Mouse (Mus musculus) embryonic facial prominence, embryonic 12.5 days (tissue): ENCODE measurements around the gene Hcfc1r1. TPM values are rescaled to one million over a fixed set of nuclear protein-coding genes. Genes with fewer than 3 reads are reported as not detected.

Experiments used
- ATAC-seq: fragments of 200-750 bp; cut with Nextera tagmentation; 2 replicates; pipeline ENCODE4 v1.8.0; 2017; ENCODE audit not compliant: insufficient number of reproducible peaks, insufficient read depth, low FRiP score, low TSS enrichment
- H3K27ac ChIP-seq: fragments of 300-500 bp; sonication (generic); 2 replicates; pipeline ENCODE4 v1.5.1; 2016; ENCODE audit warnings: mild to moderate bottlenecking
- H3K27me3 ChIP-seq: fragments of 300-500 bp; sonication (generic); 2 replicates; pipeline ENCODE4 v1.6.1; 2016; ENCODE audit warnings: mild to moderate bottlenecking, moderate library complexity
- H3K36me3 ChIP-seq: fragments of 300-500 bp; sonication (generic); 2 replicates; pipeline ENCODE4 v1.6.1; 2016; ENCODE audit warnings: mild to moderate bottlenecking
- H3K4me1 ChIP-seq: fragments of 300-500 bp; sonication (generic); 2 replicates; pipeline ENCODE4 v1.6.1; 2016
- H3K4me2 ChIP-seq: fragments of 300-500 bp; sonication (generic); replicated peaks from 2 replicates; pipeline ENCODE4 v1.6.1; 2016; ENCODE audit warnings: mild to moderate bottlenecking, moderate library complexity
- H3K4me3 ChIP-seq: fragments of 300-500 bp; sonication (generic); 2 replicates; pipeline ENCODE4 v1.5.1; 2016; ENCODE audit warnings: mild to moderate bottlenecking
- H3K9ac ChIP-seq: fragments of 300-500 bp; sonication (generic); 2 replicates; pipeline ENCODE4 v1.6.1; 2016; ENCODE audit warnings: mild to moderate bottlenecking, moderate library complexity
- H3K9me3 ChIP-seq: fragments of 300-500 bp; sonication (generic); 2 replicates; pipeline ENCODE4 v1.6.1; 2016; ENCODE audit warnings: mild to moderate bottlenecking, moderate library complexity
- WGBS: fragments of 180-500 bp; shearing (Covaris S2); methylation state at CpG from one replicate; pipeline ENCODE4 v1.1.7; 2016; 5-methylcytosine and 5-hydroxymethylcytosine counted together
- polyA plus RNA-seq: library from polyadenylated mRNA; unstranded; fragments of >200 nt; fragmentation: Nextera tagmentation; extraction: Ambion mirVana; gene quantifications from 2 replicates; pipeline ENCODE4 v1.2.1, GENCODE M21; 2016

Hcfc1r1 gene
- polyA plus RNA-seq, 1 experiment from 2014 or later: 60.3 TPM

DNA sequence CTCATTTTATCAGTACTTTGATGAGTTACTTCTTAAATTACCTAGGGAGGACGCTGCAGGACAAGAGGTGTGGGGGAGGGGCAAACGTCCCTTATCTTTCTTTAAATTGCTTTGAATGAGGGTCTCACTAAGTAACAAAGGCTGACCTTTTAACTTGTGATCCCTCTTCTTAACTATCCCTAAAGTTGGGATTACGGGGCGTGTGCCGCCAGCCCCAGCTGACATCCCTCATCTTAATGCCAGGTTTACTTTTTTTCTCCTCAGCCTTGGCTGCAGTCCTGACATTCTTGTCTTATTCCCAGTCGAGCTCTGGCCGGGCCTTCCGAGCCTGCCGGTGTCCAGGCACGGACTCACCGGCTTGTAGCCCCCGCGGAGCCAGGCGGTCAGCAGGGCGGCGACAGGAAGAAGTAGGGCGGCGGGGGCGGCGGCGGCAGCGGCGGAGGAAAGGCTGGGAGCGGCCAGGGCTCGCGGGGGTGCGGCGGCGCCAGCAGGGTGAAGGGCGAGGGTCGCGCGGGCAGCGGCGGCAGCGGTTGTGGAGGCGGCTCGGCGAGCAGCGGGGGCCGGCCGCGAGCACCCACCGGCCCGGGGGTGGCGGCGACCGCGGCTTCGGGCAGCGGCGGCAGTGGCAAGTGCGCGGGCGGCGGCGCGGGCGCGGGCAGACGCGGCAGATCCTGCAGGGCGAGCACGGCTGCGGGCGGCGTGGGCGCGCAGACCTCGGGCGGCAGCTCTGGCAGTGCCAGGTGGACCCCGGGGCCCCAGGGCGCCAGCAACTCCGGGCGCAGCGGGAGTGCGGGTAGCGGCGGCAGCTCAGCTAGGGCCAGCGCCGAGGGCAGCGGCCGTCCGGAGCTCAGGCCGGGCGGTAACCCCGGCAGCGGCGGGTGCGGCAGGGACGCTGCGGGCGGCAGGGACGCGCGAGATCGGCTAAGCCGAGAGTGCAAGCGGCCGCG, 26.0 kb downstream of the Hcfc1r1 start:
- Histone ChIP-seq H3K4me2 (peak overlapping the region; percentile 100), H3K9ac (peak overlapping the region; percentile 61), H3K27ac (no peak overlapping the region), H3K36me3 (no peaks in the 10 kb centered on the region), H3K9me3 (no peaks in the 10 kb centered on the region), H3K27me3 (peaks cover 37% of the 10 kb centered on the region), H3K4me3 (peak overlapping the region; percentile 66), H3K4me1 (peaks cover 14% of the 10 kb centered on the region)
- WGBS: under 1% methylated on average over 85 of the region's 101 CpGs
- ATAC-seq: 0 out of 2 replicates have a peak, but pooled peaks have one; percentile 12

GRCm38 (mm10) chr17:23700079-23700478, 26.7 kb downstream of the Hcfc1r1 start:
- Histone ChIP-seq H3K4me2 (peak overlapping the region; percentile 100), H3K36me3 (no peaks in the 10 kb centered on the region), H3K4me1 (peaks cover 19% of the 10 kb centered on the region), H3K9me3 (no peaks in the 10 kb centered on the region), H3K9ac (peak overlapping the region; percentile 61), H3K27me3 (peaks cover 37% of the 10 kb centered on the region), H3K27ac (no peak overlapping the region), H3K4me3 (peak overlapping the region; percentile 66)
- 1% methylated on average over 26 of the region's 28 CpGs for WGBS
- peak; percentile 88 for ATAC-seq

GRCm38 (mm10) chr17:23703301-23703700, 29.9 kb downstream of the Hcfc1r1 start:
- Histone ChIP-seq H3K4me3 (no peak overlapping the region), H3K9ac (no peak overlapping the region), H3K27ac (no peak overlapping the region), H3K4me2 (no peak overlapping the region), H3K36me3 (no peaks in the 10 kb centered on the region), H3K4me1 (peaks cover 17% of the 10 kb centered on the region; the same call in 1 of the 2 replicates), H3K27me3 (peaks cover 37% of the 10 kb centered on the region), H3K9me3 (no peaks in the 10 kb centered on the region)
- 84% methylated on average over 9 of the region's 9 CpGs for WGBS
- ATAC-seq: no peak

GRCm38 (mm10) chr17:23704741-23705140, 31.3 kb downstream of the Hcfc1r1 start:
- no peak overlapping the region for H3K4me3 ChIP-seq
- ATAC-seq: no peak
- H3K4me2 ChIP-seq: no peak overlapping the region
- H3K9ac ChIP-seq: no peak overlapping the region
- peaks cover 12% of the 10 kb centered on the region; the same call in 1 of the 2 replicates for H3K4me1 ChIP-seq
- no peaks in the 10 kb centered on the region for H3K36me3 ChIP-seq
- WGBS: 23% methylated on average over 7 of the region's 7 CpGs
- H3K27me3 ChIP-seq: peaks cover 23% of the 10 kb centered on the region
- no peak overlapping the region for H3K27ac ChIP-seq
- no peaks in the 10 kb centered on the region for H3K9me3 ChIP-seq

DNA sequence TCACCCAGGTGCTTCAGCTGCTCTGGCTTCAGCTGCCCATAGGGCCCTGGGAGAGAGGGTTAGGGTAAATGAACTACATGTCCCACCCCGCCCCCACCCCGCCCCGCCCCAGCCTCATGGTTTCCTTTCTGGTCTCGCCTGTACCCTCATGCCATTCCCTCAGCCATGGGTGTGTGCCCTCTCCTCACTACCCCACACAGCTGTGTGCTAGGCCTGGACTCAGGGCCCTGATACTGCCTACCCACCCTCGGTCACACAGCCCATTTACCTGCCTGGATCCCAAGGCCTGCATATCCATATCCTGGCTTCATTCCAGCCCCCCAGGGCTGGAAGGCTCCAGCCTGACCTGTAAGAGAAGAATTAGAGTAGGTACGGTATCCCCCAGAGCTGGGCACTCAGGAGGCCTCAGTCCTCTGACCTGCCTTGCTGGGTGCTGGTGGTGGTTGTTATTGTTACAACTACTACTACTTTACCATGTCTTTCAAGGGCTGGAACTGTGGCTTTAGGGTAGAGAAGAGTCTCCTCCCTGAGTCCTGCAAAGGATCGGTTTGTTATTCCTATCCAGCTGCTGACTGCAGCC, 32.2 kb downstream of the Hcfc1r1 start:
- Histone ChIP-seq H3K4me1 (peaks cover 10% of the 10 kb centered on the region; the same call in 1 of the 2 replicates), H3K4me2 (no peak overlapping the region), H3K27me3 (peaks cover 15% of the 10 kb centered on the region), H3K9ac (no peak overlapping the region), H3K36me3 (no peaks in the 10 kb centered on the region), H3K9me3 (no peaks in the 10 kb centered on the region), H3K4me3 (no peak overlapping the region), H3K27ac (no peak overlapping the region)
- peak; percentile 52; the same call in 1 of the 2 replicates for ATAC-seq
- WGBS: 73% methylated on average over 7 of the region's 7 CpGs

GRCm38 (mm10) chr17:23706212-23706611, 32.8 kb downstream of the Hcfc1r1 start:
- H3K4me3 ChIP-seq: no peak overlapping the region
- peaks cover 10% of the 10 kb centered on the region; the same call in 1 of the 2 replicates for H3K4me1 ChIP-seq
- no peak overlapping the region for H3K9ac ChIP-seq
- 0 out of 2 replicates have a peak, but pooled peaks have one; percentile 13 for ATAC-seq
- H3K9me3 ChIP-seq: no peaks in the 10 kb centered on the region
- H3K36me3 ChIP-seq: no peaks in the 10 kb centered on the region
- no peak overlapping the region for H3K4me2 ChIP-seq
- H3K27ac ChIP-seq: no peak overlapping the region
- 1% methylated on average over 3 of the region's 3 CpGs for WGBS
- H3K27me3 ChIP-seq: peaks cover 9% of the 10 kb centered on the region; the same call in 1 of the 2 replicates

DNA sequence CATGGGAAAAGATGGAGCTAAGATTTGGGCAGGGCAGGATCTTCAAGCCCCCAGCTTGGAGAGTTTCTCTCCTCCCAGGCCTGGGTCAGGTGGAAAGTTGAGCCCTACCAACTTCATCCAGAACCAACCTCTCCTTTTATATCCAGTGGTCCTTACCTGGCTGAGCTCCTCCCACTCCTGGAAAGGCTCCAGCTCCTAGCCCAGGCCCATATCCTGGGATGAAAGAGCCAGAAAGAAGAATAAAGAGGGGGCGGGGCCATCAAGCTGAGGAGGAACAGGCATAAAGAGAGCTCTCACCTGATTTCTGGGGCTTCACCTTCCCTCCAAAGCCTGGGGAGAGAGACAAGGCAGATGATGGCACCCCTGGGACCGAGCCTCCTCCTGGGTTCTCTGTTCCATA, 43.6 kb downstream of the Hcfc1r1 start:
- Histone ChIP-seq H3K4me1 (no peaks in the 10 kb centered on the region), H3K9me3 (no peaks in the 10 kb centered on the region), H3K4me2 (no peak overlapping the region), H3K4me3 (no peak overlapping the region), H3K36me3 (no peaks in the 10 kb centered on the region), H3K9ac (no peak overlapping the region), H3K27me3 (no peaks in the 10 kb centered on the region), H3K27ac (no peak overlapping the region)
- no peak for ATAC-seq
- WGBS: 67% methylated on average over 2 of the region's 2 CpGs

DNA sequence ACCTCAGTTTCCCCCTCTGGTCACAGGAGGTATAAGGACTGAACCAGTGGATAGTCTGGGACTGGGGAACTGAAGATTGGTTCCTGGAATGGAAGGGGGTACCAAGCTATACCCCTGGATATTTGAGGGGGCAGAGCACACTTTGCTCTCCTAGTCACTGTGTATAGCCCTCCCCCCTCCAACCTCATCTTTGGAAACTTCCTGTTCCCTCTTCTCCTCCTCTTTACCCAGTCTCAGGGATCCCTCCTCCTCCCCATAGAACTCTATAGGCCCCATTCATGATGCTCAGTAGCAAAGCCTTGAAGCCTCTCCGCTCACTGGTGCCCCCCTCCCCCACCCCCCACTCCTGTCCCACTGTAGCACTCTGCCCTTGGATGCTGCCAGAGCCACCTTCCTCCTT, 46.1 kb downstream of the Hcfc1r1 start:
- no peak overlapping the region for H3K4me2 ChIP-seq
- no peaks in the 10 kb centered on the region for H3K9me3 ChIP-seq
- H3K27me3 ChIP-seq: no peaks in the 10 kb centered on the region
- 27% methylated on average over 1 of the region's 1 CpGs for WGBS
- ATAC-seq: no peak
- H3K27ac ChIP-seq: no peak overlapping the region
- H3K9ac ChIP-seq: no peak overlapping the region
- no peaks in the 10 kb centered on the region for H3K36me3 ChIP-seq
- H3K4me3 ChIP-seq: no peak overlapping the region
- H3K4me1 ChIP-seq: no peaks in the 10 kb centered on the region

- no peak overlapping the region for H3K9ac ChIP-seq
- H3K9me3 ChIP-seq: no peaks in the 10 kb centered on the region
- ATAC-seq: no peak
- H3K36me3 ChIP-seq: no peaks in the 10 kb centered on the region
- no peak overlapping the region for H3K4me2 ChIP-seq
- H3K4me3 ChIP-seq: no peak overlapping the region
- H3K27me3 ChIP-seq: no peaks in the 10 kb centered on the region
- H3K4me1 ChIP-seq: 0 out of 2 replicates have a peak, but pooled peaks cover 9% of the 10 kb centered on the region
- no peak overlapping the region for H3K27ac ChIP-seq
- WGBS: 80% methylated on average over 2 of the region's 2 CpGs
Observed at GRCm38 (mm10) chr17:23721886-23722285, 48.5 kb downstream of the Hcfc1r1 start.

DNA sequence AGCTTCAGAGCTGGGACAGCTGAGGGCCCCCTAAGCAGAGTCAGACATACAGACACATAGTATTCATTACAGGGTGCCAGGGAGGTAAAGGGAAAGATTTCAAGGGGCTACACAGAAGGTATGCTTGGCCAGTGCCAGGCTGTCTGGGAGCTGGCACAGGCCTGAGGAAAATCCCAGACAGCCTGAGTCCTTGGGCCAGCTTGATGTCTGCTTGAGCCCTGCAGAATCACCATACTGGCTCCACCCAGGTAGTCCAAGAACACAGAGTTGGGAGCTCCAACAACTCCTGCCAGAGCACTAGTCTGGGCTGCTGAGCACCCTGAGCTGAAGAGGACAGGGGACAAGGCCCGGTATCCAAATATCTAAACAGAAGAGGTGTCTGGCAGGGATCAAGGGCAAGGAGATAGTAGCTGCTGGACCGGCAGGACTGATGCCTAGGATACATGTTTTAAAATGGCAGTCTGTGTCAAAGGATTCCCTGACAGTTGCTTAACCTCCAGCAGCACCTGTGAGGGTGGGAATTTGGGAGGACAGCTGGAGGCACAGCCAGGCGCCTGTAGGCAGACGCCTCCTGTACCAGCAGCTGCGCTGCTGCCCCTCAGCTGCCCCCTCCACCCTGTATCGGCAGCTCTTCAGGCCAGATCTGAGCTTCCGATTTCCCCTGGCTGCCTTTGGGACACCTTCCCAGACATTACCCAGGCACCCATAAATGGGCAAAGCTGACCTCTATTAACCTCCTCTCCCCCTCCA, 49.2 kb downstream of the Hcfc1r1 start, which contains the start of gene 1520401A03Rik:
Gene 1520401A03Rik, minus strand, starts transcription at position 408 of the 750 bp plus-strand sequence.
- Histone ChIP-seq H3K27ac (no peak within 1 kb of the TSS), H3K9me3 (no peaks in the 10 kb centered on the region), H3K4me2 (no peak within 1 kb of the TSS), H3K36me3 (no peaks in the 10 kb centered on the region), H3K9ac (no peak within 1 kb of the TSS), H3K4me1 (0 out of 2 replicates have a peak, but pooled peaks cover 10% of the 10 kb centered on the region), H3K27me3 (no peaks in the 10 kb centered on the region), H3K4me3 (no peak within 1 kb of the TSS)
- WGBS: 72% methylated on average over 7 of the region's 7 CpGs
- no peak for ATAC-seq
